Mouse (Mus musculus) midbrain, embryonic 11.5 days (tissue): ENCODE measurements at regions not wholly inside any gene's neighbourhood (a gene's known extent, or its start where the extent isn't known, plus 50 kb on each side); places are given as distances from the start of the nearest gene placed in this dataset.

Source experiments
- ATAC-seq: fragments of 200-750 bp; cut with Nextera tagmentation; 2 replicates; pipeline ENCODE4 v1.8.0; 2017; ENCODE audit warnings: moderate TSS enrichment, moderate library complexity; ENCODE audit not compliant: low FRiP score
- DNase-seq: peaks from one replicate; pipeline ENCODE4 v3.0.0; 2015; ENCODE audit warnings: low spot score; ENCODE audit errors: missing footprints
- H3K27ac ChIP-seq: fragments of 300-500 bp; sonication (generic); 2 replicates; pipeline ENCODE4 v1.5.1; 2014; ENCODE audit warnings: low read depth, low read length
- H3K27me3 ChIP-seq: fragments of 300-500 bp; sonication (generic); 2 replicates; pipeline ENCODE4 v1.6.1; 2014; ENCODE audit warnings: mild to moderate bottlenecking, low read length, moderate library complexity, mixed read lengths; ENCODE audit not compliant: control insufficient read depth, insufficient read depth
- H3K36me3 ChIP-seq: fragments of 300-500 bp; sonication (generic); 2 replicates; pipeline ENCODE4 v1.6.1; 2014; ENCODE audit warnings: mild to moderate bottlenecking, low read length, moderate library complexity, mixed read lengths; ENCODE audit not compliant: control insufficient read depth, insufficient read depth
- H3K4me1 ChIP-seq: fragments of 300-500 bp; sonication (generic); 2 replicates; pipeline ENCODE4 v1.6.1; 2014; ENCODE audit warnings: low read length; ENCODE audit not compliant: control insufficient read depth, insufficient read depth
- H3K4me2 ChIP-seq: fragments of 300-500 bp; sonication (generic); 2 replicates; pipeline ENCODE4 v1.6.1; 2014; ENCODE audit warnings: mild to moderate bottlenecking, moderate library complexity
- H3K4me3 ChIP-seq: fragments of 300-500 bp; sonication (generic); 2 replicates; pipeline ENCODE4 v1.5.1; 2014; ENCODE audit warnings: low read depth, low read length
- H3K9ac ChIP-seq: fragments of 300-500 bp; sonication (generic); 2 replicates; pipeline ENCODE4 v1.6.1; 2014; ENCODE audit warnings: low read length
- H3K9me3 ChIP-seq: fragments of 300-500 bp; sonication (generic); 2 replicates; pipeline ENCODE4 v1.6.1; 2016; ENCODE audit warnings: low read length; ENCODE audit not compliant: control insufficient read depth
- WGBS: fragments of 180-500 bp; shearing (Covaris S2); extraction: QIAGEN DNeasy Blood & Tissue Kit; methylation state at CpG from one replicate; pipeline ENCODE4 v1.1.7; 2014; 5-methylcytosine and 5-hydroxymethylcytosine counted together

- Histone ChIP-seq H3K36me3 (no peaks in the 10 kb centered on the region), H3K4me3 (no peak overlapping the region), H3K27ac (no peak overlapping the region), H3K4me1 (peaks cover 7% of the 10 kb centered on the region), H3K27me3 (no peaks in the 10 kb centered on the region), H3K4me2 (no peak overlapping the region), H3K9me3 (no peaks in the 10 kb centered on the region; the same call in 1 of the 2 replicates), H3K9ac (no peak overlapping the region)
- DNase-seq (no peak), ATAC-seq (no peak)
- 83% methylated on average over 6 of the region's 6 CpGs for whole genome bisulfite sequencing
Observed at GRCm38 (mm10) chr3:65457931-65458330, 65.5 kb upstream of the Ssr3 start.

GRCm38 (mm10) chr3:65455597-65456284 lies 63.3 kb upstream of the Ssr3 start:
- ATAC-seq (peak; percentile 91), DNase-seq (peak; percentile 90)
- Histone ChIP-seq H3K9me3 (no peaks in the 10 kb centered on the region; the same call in 1 of the 2 replicates), H3K36me3 (no peaks in the 10 kb centered on the region), H3K27ac (peak overlapping the region; percentile 65; the same call in 1 of the 2 replicates), H3K4me3 (no peak overlapping the region), H3K4me2 (no peak overlapping the region), H3K4me1 (peaks cover 7% of the 10 kb centered on the region), H3K9ac (0 out of 2 replicates have a peak overlapping the region, but pooled peaks have one; percentile 17), H3K27me3 (no peaks in the 10 kb centered on the region)
- WGBS: 38% methylated on average over 14 of the region's 14 CpGs

DNA sequence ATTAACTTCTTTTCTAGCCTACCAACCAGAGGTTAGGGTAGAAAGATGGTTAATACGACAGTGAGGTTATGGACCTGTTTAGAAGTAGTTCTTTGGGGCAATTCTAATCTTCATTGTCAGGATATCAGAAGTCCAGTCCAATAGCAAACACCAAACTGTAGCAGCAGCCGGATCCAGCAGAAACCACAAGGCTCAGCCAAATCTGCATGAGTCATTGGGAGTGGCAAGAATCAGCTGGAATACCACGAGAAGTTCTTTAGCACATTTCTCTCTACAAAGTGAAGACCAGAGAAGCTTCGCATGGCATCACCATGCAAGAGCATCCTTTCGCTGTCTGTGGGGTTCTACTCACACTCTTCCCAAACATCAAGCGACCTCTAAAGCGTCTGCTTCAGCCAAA lies 61.9 kb upstream of the Ssr3 start:
- 92% methylated on average over 7 of the region's 7 CpGs for WGBS
- ATAC-seq (no peak), DNase-seq (peak; percentile 10)
- H3K4me3 ChIP-seq: no peak overlapping the region
- H3K9me3 ChIP-seq: no peaks in the 10 kb centered on the region; the same call in 1 of the 2 replicates
- peaks cover 7% of the 10 kb centered on the region for H3K4me1 ChIP-seq
- no peaks in the 10 kb centered on the region for H3K27me3 ChIP-seq
- no peaks in the 10 kb centered on the region for H3K36me3 ChIP-seq
- no peak overlapping the region for H3K27ac ChIP-seq
- no peak overlapping the region for H3K4me2 ChIP-seq
- no peak overlapping the region for H3K9ac ChIP-seq

DNA sequence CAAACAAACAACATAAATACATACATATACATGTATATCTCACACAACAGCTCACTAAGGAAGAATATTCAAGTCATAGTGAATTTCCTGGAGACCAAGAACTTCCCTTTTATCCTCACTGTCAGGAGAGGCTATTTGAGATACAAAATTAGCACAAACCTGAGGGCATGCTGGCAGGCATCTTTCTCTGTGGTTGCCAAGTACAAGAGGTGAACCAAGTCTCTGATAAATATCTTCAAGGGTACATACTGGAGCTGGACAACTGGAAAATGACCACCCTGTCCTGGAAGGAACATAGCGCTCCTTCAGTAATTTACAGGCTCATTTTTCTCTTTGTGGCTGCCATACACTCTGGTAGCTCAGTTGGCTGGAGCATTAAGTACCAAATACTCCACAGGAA lies 56.8 kb upstream of the Ssr3 start:
- WGBS: 93% methylated on average over 1 of the region's 1 CpGs
- no peak overlapping the region for H3K4me2 ChIP-seq
- no peaks in the 10 kb centered on the region for H3K36me3 ChIP-seq
- no peak for DNase-seq
- no peak for ATAC-seq
- H3K9ac ChIP-seq: no peak overlapping the region
- no peaks in the 10 kb centered on the region for H3K4me1 ChIP-seq
- H3K9me3 ChIP-seq: no peaks in the 10 kb centered on the region
- H3K27ac ChIP-seq: no peak overlapping the region
- no peaks in the 10 kb centered on the region for H3K27me3 ChIP-seq
- H3K4me3 ChIP-seq: no peak overlapping the region

- Histone ChIP-seq H3K27me3 (no peaks in the 10 kb centered on the region), H3K4me1 (peaks cover 6% of the 10 kb centered on the region), H3K27ac (no peak overlapping the region), H3K4me2 (no peak overlapping the region), H3K9me3 (no peaks in the 10 kb centered on the region), H3K36me3 (no peaks in the 10 kb centered on the region), H3K9ac (no peak overlapping the region), H3K4me3 (no peak overlapping the region)
- peak; percentile 1 for DNase-seq
- ATAC-seq: no peak
- 81% methylated on average over 1 of the region's 1 CpGs for WGBS
Observed at GRCm38 (mm10) chr3:65443701-65444100, 51.3 kb upstream of the Ssr3 start.

DNA sequence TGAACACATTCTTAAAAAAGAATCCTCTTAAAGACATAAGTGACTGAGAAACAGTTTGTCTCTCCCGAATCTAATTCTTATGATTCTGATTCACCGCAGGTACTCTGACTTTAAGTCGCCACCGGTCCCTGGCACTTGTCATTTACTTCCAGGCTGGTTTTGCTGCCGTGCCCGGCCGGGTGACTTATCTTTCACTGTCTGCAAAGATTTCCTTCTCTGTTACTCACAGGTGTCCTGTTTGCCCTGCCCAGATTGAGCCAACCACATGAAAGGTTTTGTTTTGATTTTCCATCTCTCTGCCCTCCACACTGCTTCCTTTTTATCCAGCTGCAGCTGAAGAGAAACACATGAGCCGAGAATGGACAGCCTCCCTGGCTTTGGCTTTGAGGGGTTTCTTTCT lies 50.5 kb upstream of the Ssr3 start:
- H3K27ac ChIP-seq: no peak overlapping the region
- peaks cover 6% of the 10 kb centered on the region for H3K4me1 ChIP-seq
- WGBS: 76% methylated on average over 8 of the region's 8 CpGs
- H3K4me3 ChIP-seq: no peak overlapping the region
- no peaks in the 10 kb centered on the region for H3K9me3 ChIP-seq
- H3K27me3 ChIP-seq: no peaks in the 10 kb centered on the region
- DNase-seq (peak; percentile 1), ATAC-seq (no peak)
- H3K9ac ChIP-seq: no peak overlapping the region
- no peaks in the 10 kb centered on the region for H3K36me3 ChIP-seq
- no peak overlapping the region for H3K4me2 ChIP-seq

GRCm38 (mm10) chr3:65442269-65442668 lies 49.8 kb upstream of the Ssr3 start:
- peaks cover 6% of the 10 kb centered on the region for H3K4me1 ChIP-seq
- no peaks in the 10 kb centered on the region for H3K36me3 ChIP-seq
- DNase-seq: peak; percentile 53
- H3K27ac ChIP-seq: no peak overlapping the region
- H3K9me3 ChIP-seq: no peaks in the 10 kb centered on the region
- H3K4me3 ChIP-seq: no peak overlapping the region
- no peak overlapping the region for H3K4me2 ChIP-seq
- no peaks in the 10 kb centered on the region for H3K27me3 ChIP-seq
- H3K9ac ChIP-seq: no peak overlapping the region
- WGBS: 70% methylated on average over 4 of the region's 4 CpGs
- peak; percentile 55; the same call in 1 of the 2 replicates for ATAC-seq
